Mouse (Mus musculus) spleen, adult 2 months (tissue): Measurements from ENCODE around the gene Vps35l.

Experiments
- CTCF ChIP-seq: fragments of 200-500 bp; IDR thresholded peaks from 2 replicates; pipeline ENCODE4 v1.5.1; 2011; ENCODE audit warnings: mild to moderate bottlenecking, inconsistent platforms; ENCODE audit not compliant: insufficient read depth, insufficient read length, insufficient replicate concordance; ENCODE audit errors: extremely low read depth
- POLR2A ChIP-seq: fragments of 200-500 bp; IDR thresholded peaks from 2 replicates; pipeline ENCODE4 v1.6.1; 2011; ENCODE audit warnings: low read depth, low read length, inconsistent platforms

DNA sequence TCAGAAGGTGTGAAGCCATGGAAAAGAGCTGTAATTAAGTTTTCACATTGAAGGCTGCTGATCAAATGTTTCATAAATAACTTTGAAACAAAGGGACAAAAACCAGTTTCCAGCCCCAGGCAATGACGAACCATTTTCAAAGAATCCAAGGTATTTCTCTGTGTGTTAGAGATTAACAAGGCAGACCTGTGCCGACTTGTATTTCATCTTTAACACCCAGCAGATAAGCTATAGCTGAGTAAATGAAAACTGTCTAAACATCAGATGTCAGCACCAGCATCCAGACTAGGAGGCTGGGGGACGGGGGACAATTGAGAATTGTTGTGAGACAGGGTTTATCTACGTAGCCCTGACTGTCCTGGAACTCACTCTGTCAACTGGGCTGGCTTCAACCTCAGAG is 143.9 kb downstream of the Vps35l start:
- TF ChIP-seq POLR2A: no peak
- no peak for TF ChIP-seq CTCF
